Mouse (Mus musculus) ES-Bruce4 (cell line): ENCODE data around the gene Stard3nl. TPM values are rescaled to one million over a fixed set of nuclear protein-coding genes. Genes with fewer than 3 reads are reported as not detected.

Experiments
- H3K27ac ChIP-seq: 2 replicates; pipeline ENCODE4 v1.5.1; 2012; ENCODE audit warnings: low read length, inconsistent platforms; ENCODE audit not compliant: insufficient read depth
- H3K27me3 ChIP-seq: 2 replicates; pipeline ENCODE4 v1.6.1; 2012; ENCODE audit warnings: mild to moderate bottlenecking, low read length, inconsistent platforms; ENCODE audit not compliant: control insufficient read depth, poor library complexity, insufficient read depth, severe bottlenecking
- H3K36me3 ChIP-seq: 2 replicates; pipeline ENCODE4 v1.6.1; 2012; ENCODE audit warnings: inconsistent platforms, mild to moderate bottlenecking, low read length, moderate library complexity; ENCODE audit not compliant: control insufficient read depth, poor library complexity, insufficient read depth, severe bottlenecking
- H3K4me1 ChIP-seq: one replicate; pipeline ENCODE4 v1.8.1; 2011; ENCODE audit warnings: low read length; ENCODE audit not compliant: control insufficient read depth, insufficient read depth
- H3K4me3 ChIP-seq: 2 replicates; pipeline ENCODE4 v1.5.1; 2011; ENCODE audit warnings: low read depth, mild to moderate bottlenecking, low read length
- H3K9ac ChIP-seq: 2 replicates; pipeline ENCODE4 v1.6.1; 2012; ENCODE audit warnings: low read depth, mild to moderate bottlenecking, inconsistent platforms; ENCODE audit not compliant: poor library complexity, severe bottlenecking
- H3K9me3 ChIP-seq: replicated peaks from 2 replicates; pipeline ENCODE4 v1.6.1; 2012; ENCODE audit warnings: mild to moderate bottlenecking, low read length, inconsistent platforms; ENCODE audit not compliant: control insufficient read depth, poor library complexity, insufficient read depth, severe bottlenecking
- CTCF ChIP-seq: IDR thresholded peaks from one replicate; pipeline ENCODE4 v1.8.1; 2011; ENCODE audit warnings: low read depth, low read length
- EP300 ChIP-seq: IDR thresholded peaks from 2 replicates; pipeline ENCODE4 v1.6.1; 2011; ENCODE audit warnings: low read depth, low read length; ENCODE audit not compliant: insufficient read depth
- POLR2A ChIP-seq: IDR thresholded peaks from one replicate; pipeline ENCODE4 v1.8.1; 2011; ENCODE audit warnings: low read length; ENCODE audit not compliant: insufficient read depth
- polyA plus RNA-seq: library from polyadenylated mRNA; stranded (reverse); fragments of >200 nt; gene quantifications from 2 replicates; pipeline ENCODE4 v1.2.4, GENCODE M21; 2011; ENCODE audit warnings: low read depth; ENCODE audit not compliant: missing spikeins, insufficient read depth, insufficient read length

The Stard3nl gene
- polyA plus RNA-seq, 1 experiment, result 63.7 TPM

GRCm38 (mm10) chr13:19372133-19372729 is 23.4 kb downstream of the Stard3nl start:
- H3K9ac ChIP-seq, result no peak overlapping the region
- no peak for TF ChIP-seq POLR2A
- TF ChIP-seq CTCF, result no peak
- TF ChIP-seq EP300, result 0 out of 2 replicates have a peak, but pooled peaks have one; percentile 33
- H3K27me3 ChIP-seq, result no peaks in the 10 kb centered on the region
- H3K36me3 ChIP-seq, result peaks cover 4% of the 10 kb centered on the region
- no peak overlapping the region for H3K4me3 ChIP-seq
- H3K4me1 ChIP-seq, result no peaks in the 10 kb centered on the region
- H3K9me3 ChIP-seq, result no peaks in the 10 kb centered on the region
- H3K27ac ChIP-seq, result no peak overlapping the region

GRCm38 (mm10) chr13:19368817-19369216 is 26.8 kb downstream of the Stard3nl start:
- H3K27me3 ChIP-seq, result no peaks in the 10 kb centered on the region
- H3K27ac ChIP-seq, result no peak overlapping the region
- H3K36me3 ChIP-seq, result peaks cover 4% of the 10 kb centered on the region
- H3K9ac ChIP-seq, result no peak overlapping the region
- TF ChIP-seq EP300, result no peak
- TF ChIP-seq POLR2A, result no peak
- TF ChIP-seq CTCF, result no peak
- no peaks in the 10 kb centered on the region for H3K9me3 ChIP-seq
- no peaks in the 10 kb centered on the region for H3K4me1 ChIP-seq
- H3K4me3 ChIP-seq, result no peak overlapping the region

- Histone ChIP-seq H3K36me3 (peaks cover 4% of the 10 kb centered on the region), H3K27ac (no peak overlapping the region), H3K27me3 (no peaks in the 10 kb centered on the region), H3K9ac (no peak overlapping the region), H3K9me3 (no peaks in the 10 kb centered on the region), H3K4me1 (no peaks in the 10 kb centered on the region), H3K4me3 (no peak overlapping the region)
- TF ChIP-seq POLR2A, result no peak
Measured at GRCm38 (mm10) chr13:19367536-19367935, 28.1 kb downstream of the Stard3nl start.

- no peaks in the 10 kb centered on the region for H3K9me3 ChIP-seq
- H3K4me1 ChIP-seq, result no peaks in the 10 kb centered on the region
- TF ChIP-seq EP300, result no peak
- no peak for TF ChIP-seq POLR2A
- TF ChIP-seq CTCF, result no peak
- no peak overlapping the region for H3K4me3 ChIP-seq
- H3K36me3 ChIP-seq, result peaks cover 4% of the 10 kb centered on the region
- H3K27me3 ChIP-seq, result no peaks in the 10 kb centered on the region
- H3K27ac ChIP-seq, result no peak overlapping the region
- H3K9ac ChIP-seq, result no peak overlapping the region
Measured at GRCm38 (mm10) chr13:19366866-19367265, 28.7 kb downstream of the Stard3nl start.

GRCm38 (mm10) chr13:19365596-19365995 is 30.0 kb downstream of the Stard3nl start:
- Histone ChIP-seq H3K9ac (no peak overlapping the region), H3K27ac (no peak overlapping the region), H3K4me3 (no peak overlapping the region), H3K36me3 (peaks cover 4% of the 10 kb centered on the region), H3K9me3 (no peaks in the 10 kb centered on the region), H3K4me1 (no peaks in the 10 kb centered on the region), H3K27me3 (no peaks in the 10 kb centered on the region)
- TF ChIP-seq CTCF (peak; percentile 64), EP300 (no peak)

GRCm38 (mm10) chr13:19364245-19364772 is 31.3 kb downstream of the Stard3nl start:
- H3K27me3 ChIP-seq, result no peaks in the 10 kb centered on the region
- no peaks in the 10 kb centered on the region for H3K9me3 ChIP-seq
- no peak overlapping the region for H3K9ac ChIP-seq
- peaks cover 2% of the 10 kb centered on the region for H3K36me3 ChIP-seq
- TF ChIP-seq CTCF (peak; percentile 1), EP300 (no peak)
- H3K4me3 ChIP-seq, result no peak overlapping the region
- no peaks in the 10 kb centered on the region for H3K4me1 ChIP-seq
- H3K27ac ChIP-seq, result no peak overlapping the region
